Mouse (Mus musculus) kidney, adult 2 months (tissue): Measurements from ENCODE around the gene Naa10.

Experiments
- CTCF ChIP-seq: fragments of 200-500 bp; conservative IDR thresholded peaks from 2 replicates; pipeline ENCODE4 v1.5.1; 2011; ENCODE audit warnings: low read depth, mild to moderate bottlenecking, control low read depth, low read length, moderate library complexity, mixed read lengths; ENCODE audit not compliant: insufficient read depth, insufficient read length
- POLR2A ChIP-seq: fragments of 200-500 bp; IDR thresholded peaks from one replicate; pipeline ENCODE4 v1.6.1; 2011; ENCODE audit warnings: low read depth, low read length, control low read depth

GRCm38 (mm10) chrX:73970781-73971180, 49.0 kb upstream of the Naa10 start:
- no peak for TF ChIP-seq POLR2A
- no peak for TF ChIP-seq CTCF
